Mouse (Mus musculus) CD4-positive, CD25-positive, alpha-beta regulatory T cell, adult 4 months (primary cell): ENCODE data around the gene Rimklb. TPM values are rescaled to one million over a fixed set of nuclear protein-coding genes. Genes with fewer than 3 reads are reported as not detected.
"Not testable (repeated sequence)": the region's sequence is repeated elsewhere in the genome, so short reads cannot be mapped to it uniquely, and the experiment has no call there.

ENCODE experiments used
- ATAC-seq: one replicate; pipeline ENCODE4 v1.8.0; 2017
- polyA plus RNA-seq, 2 experiments: library from polyadenylated mRNA; unstranded; fragments of 100-300 nt; shearing (Covaris generic); gene quantifications; one replicate each; pipeline ENCODE4 v1.2.1; 2017

Gene Rimklb
- under 1 TPM in 1 of 2 experiments, not detected in 1; 0.17 TPM for polyA plus RNA-seq

DNA sequence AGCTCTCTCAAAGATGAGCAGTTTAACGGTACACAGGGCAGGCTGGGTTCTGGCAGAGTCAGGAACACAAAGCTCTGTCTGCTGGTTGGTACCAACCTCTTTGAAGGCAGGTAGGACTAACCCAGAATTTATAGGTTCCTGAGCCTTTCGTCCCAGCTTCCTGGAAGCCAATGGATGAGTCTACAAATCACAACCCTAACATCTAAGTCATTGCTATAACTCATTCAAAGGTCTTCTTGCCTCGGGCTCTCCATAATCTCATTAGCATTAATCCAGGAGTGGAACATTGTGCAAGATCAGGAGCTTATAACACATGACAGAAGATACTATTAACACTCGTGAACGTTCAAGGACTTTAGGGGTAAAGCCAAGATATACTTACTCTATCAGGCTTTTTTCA, at the start of gene Rimklb:
Gene Rimklb (minus strand): TSS at position 101 of the 400 bp plus-strand sequence.
- no peak for ATAC-seq

GRCm38 (mm10) chr6:122545948-122546347, 47.4 kb upstream of the Rimklb start:
- ATAC-seq: no peak

DNA sequence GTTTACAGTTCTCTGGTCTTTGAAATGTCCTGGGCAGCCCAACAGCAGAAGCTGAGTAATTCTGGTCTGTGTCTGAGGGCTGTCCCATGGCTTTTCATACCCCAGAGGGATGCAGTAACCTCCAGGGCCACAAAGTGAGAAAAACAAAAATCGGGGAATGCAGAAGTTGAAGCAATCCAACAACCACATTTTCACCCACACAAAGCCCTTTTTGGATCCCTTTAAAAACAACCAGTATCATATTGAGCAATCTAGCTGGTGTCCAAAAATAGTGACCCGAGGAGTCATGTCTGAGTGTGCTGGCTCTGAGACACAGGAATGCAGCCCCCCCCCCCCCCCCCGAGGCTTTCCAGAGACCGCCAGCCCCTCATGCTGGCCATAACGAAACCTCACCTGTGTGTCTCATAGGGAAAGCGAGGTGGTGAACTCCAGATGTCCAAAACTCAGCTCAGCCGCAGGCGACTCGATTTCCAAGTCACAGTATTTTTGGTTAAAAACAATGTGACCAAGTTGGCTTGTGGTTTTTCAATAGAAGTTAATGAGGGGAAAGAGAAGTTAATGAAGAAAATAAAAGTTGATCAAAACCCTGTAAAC, 46.8 kb upstream of the Rimklb start:
- no peak for ATAC-seq

- ATAC-seq: no peak
Observed at GRCm38 (mm10) chr6:122544672-122545071, 46.1 kb upstream of the Rimklb start.

GRCm38 (mm10) chr6:122543574-122543973, 45.0 kb upstream of the Rimklb start:
- ATAC-seq: no peak

GRCm38 (mm10) chr6:122542459-122542858, 43.9 kb upstream of the Rimklb start:
- ATAC-seq: not testable (repeated sequence)

GRCm38 (mm10) chr6:122539564-122539963, 41.0 kb upstream of the Rimklb start:
- no peak for ATAC-seq

DNA sequence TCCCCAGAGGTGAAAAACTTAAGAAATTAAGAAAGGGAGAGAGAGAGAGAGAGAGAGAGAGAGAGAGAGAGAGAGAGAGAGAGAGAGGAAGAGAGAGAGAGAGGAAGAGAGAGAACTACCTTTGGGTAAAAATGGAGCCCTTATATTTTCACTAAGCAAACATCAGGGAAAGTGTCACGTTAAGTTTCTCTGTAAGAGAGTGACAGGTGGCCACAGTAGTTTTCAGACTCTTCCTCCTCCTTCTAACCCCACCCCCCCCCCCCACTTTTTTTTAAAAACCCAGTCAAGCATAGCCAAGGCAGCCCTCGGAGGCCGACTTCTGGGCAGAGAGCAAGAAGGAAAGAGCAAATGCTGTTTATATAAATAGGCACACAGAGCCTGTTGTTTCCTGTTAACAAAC, 35.5 kb upstream of the Rimklb start:
- ATAC-seq: no peak

DNA sequence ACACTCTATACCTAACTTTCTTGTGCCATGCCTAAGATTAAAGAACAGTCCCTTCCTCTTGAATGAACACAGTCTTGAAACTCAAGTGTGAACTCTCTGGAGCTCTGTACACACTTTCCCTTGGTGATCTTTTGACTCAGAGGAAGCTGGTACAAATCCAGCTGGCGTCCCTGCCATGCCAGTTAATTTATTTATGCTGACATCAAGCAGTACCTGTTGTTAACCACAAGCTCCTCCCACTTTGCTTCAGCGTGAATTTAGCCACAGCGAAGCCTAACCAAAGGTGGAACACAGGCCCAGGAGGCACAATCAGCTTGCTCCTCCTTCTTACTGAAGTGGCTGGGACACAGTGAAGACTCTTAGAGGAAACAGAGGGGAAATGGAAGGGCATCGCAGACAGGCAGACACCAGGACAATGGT, 34.3 kb upstream of the Rimklb start:
- ATAC-seq: peak; percentile 89

DNA sequence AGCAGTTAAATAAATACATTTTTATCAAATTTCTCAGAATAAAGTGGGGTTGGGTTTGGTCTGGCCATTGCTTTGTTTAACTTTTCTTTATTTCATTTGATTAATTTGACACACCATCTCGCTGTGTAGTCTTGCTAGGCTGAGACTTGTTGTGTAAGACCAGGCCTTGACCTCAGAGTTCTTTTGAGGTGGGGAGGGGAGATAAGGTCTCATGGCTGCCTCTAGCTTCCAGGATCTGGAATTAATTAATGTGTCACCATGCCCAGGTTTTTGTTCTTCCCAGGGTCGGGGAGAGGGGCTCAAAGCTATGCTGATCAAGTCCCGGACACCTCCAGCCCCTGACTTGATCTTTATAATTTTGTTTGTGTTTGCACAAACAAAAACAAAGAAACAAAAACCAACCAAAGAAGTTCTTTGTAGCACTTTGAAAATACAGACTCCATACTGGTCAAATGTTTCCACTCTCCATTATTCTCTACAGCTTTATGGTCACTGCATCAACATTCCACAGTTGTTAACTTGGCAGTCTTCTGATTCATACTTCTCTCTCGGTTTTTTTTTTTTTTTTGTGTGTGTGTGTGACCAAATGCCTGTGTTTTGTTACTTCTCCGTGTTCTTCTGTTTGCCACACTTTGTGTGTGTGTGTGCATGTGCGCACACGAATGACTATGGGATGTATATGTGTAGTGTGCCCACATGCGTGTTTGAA, 33.1 kb upstream of the Rimklb start:
- no peak for ATAC-seq

- ATAC-seq: no peak
Observed at GRCm38 (mm10) chr6:122528136-122528535, 29.6 kb upstream of the Rimklb start.

DNA sequence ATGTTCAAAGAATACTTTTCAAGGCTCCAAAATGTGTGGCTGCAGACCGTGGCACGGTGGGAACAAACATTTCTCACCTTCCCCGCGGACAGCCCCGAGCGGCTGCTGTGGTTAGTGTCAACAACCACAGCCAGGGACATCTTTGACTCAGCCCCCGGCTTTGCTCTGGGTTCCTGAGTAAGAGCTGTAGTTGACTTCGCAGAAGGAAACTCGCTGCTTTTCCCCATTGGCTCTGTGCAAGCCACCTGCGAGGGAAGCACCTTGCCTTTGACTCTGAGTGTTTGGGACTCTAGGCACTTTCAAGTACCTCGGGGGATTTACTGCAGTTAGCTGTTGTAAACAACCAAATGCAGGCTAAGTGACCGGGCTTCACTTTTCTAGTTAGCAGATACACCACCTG, 29.0 kb upstream of the Rimklb start:
- ATAC-seq: peak; percentile 92

DNA sequence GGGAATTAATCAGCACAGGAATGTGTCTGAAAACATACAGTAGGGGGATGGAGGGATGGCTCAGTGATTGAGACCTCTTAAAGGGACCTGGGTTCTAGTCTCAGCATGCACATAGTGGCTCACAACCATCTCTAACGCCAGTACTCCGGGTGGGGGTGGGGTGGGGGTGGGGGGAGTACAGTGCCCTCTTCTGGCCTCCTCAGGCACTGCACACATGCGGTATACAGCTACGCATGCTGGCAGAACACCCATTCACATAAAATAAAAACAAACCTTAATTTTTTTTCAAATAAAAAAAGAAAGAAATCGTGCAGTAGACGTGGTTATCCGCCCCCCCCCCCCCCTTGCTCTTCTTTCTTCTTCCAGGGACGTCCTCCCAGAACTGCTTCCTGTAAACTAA, 24.7 kb upstream of the Rimklb start:
- no peak for ATAC-seq

DNA sequence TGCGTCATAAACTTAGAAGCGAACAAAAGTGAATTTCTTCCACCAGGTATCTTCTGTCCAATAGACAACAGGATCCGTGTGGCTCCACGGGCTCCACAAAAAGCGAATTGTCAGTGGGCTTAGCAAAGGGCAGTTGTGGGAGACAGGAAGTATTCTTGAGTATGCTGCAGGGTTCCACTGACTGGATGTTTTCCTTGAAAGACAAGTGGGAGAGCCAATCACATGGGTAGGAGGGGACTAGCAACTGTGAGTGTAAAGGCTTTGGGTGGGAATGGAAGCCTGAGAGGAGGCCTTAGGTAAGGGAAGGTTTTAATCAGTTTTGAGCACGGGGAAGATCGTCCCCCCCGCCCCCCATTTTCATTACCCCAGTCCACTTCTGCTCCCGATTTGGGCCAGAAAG, 24.0 kb upstream of the Rimklb start:
- ATAC-seq: no peak

- no peak for ATAC-seq
Observed at GRCm38 (mm10) chr6:122519384-122519783, 20.8 kb upstream of the Rimklb start.

- no peak for ATAC-seq
Observed at GRCm38 (mm10) chr6:122517668-122518067, 19.1 kb upstream of the Rimklb start.

DNA sequence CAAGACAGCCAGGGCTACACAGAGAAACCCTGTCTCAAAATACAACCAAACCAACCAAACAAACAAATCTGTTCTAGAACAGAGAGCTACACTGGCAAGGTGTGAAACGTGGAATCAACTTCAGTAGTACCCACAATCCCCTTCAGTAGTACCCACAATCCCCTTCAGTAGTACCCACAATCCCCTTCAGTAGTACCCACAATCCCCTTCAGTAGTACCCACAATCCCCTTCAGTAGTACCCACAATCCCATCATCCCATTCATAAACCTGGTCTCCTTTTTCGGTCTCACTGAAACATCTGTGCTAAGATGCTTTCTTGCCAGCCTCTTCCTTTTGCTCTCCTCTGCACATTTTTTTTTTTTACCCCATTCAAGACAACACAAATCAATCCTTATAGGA, 17.2 kb upstream of the Rimklb start:
- not testable (repeated sequence) for ATAC-seq

DNA sequence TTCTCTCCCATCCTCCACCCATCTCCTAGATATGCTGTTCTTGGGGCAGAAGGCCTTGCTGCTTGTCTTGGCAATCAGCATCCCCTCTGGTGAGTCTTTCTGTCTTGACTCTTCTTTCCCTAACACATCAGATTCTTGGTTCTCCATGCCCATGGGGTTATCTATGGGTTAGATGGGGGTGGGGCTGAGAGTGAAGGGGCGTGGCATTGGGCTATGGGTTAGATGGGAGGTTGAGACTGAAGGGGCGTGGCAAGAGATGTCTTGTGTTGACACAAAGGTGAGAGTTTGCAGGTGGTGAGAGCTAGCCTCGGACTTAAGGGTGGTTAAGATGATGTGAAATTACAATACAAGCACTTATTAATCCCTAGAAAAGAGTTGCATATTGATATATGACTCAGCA, 15.8 kb upstream of the Rimklb start:
- no peak for ATAC-seq

DNA sequence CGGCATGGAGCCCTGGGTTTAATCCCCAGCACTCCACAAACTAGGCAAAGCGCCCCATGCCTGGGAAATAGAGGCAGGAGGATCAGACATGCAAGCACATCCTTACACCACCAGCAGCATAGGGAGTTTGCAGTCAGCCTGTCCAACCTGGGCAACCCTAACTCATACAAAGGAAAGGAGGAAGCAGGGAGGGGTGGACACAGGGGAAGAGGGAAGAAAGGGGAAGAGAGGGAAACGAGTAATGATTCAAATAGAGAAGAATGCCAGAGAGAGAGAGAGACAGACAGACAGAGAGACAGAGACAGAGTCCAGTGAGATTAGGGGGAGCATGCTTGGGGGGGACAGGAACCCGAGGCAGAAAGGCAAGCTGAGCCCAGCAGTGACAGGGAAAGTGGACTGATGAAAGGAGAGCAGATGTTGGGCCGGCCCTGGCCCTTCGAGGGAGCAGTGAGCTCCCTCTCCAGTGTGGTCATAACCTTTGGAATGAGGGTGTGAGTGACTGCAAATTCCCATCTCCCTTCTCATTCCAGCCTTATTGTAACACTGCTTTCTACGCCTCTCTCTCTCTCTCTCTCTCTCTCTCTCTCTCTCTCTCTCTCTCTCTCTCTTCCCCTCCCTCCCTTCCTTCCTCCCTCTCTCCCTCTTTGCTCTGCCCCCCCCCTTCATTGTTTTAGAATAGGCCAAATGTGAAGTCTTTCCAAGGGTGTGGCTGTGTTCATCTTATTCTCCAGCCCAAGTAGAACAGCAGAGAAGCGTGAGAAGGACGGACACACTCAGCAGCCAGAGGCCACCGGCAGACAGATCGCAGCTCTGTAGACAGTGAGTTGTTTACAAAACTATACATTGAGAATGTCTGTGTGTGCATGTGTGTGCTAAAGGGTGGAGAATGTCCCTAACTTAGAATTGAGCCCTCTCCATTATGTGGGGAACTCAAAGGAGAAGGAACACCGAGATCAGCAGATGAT, 14.6 kb upstream of the Rimklb start:
- ATAC-seq: no peak

GRCm38 (mm10) chr6:122508494-122508893, 9.9 kb upstream of the Rimklb start:
- ATAC-seq: no peak

DNA sequence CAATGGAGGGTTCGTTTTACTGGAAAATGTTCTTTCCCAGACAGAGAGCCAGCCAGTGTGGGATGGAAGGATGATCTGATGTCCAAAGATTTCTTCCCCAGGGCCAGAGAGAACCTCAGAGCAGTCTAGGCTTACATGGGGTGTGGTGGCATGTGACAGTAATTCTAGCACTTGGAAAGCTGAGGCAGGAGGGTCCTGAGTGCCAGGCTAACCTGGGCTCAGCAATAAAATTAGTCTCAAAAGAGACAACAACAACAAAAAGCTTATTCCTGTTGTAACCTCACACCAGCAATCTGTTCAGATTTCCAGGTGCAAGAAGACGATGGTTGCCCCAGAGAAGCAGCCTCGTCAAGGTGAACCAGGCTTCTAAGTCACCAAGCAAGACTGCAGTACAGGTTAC, 7.0 kb upstream of the Rimklb start, which contains the start of gene Mfap5:
Gene Mfap5 (plus strand): TSS at position 301 of the 400 bp plus-strand sequence.
- ATAC-seq: no peak

GRCm38 (mm10) chr6:122505041-122505440, 6.5 kb upstream of the Rimklb start:
- no peak for ATAC-seq

GRCm38 (mm10) chr6:122496501-122496900, 2.1 kb downstream of the Rimklb start:
- peak; percentile 54 for ATAC-seq
